Mouse (Mus musculus) intestine, embryonic 14.5 days (tissue): Measurements from ENCODE around the gene Pgs1. TPM values are rescaled to one million over a fixed set of nuclear protein-coding genes. Genes with fewer than 3 reads are reported as not detected.

Experiments used
- ATAC-seq: fragments of 200-750 bp; cut with Nextera tagmentation; replicated peaks from 2 replicates; pipeline ENCODE4 v1.8.0; 2017; ENCODE audit warnings: low read depth, moderate number of reproducible peaks, moderate TSS enrichment, moderate library complexity; ENCODE audit not compliant: low FRiP score, low TSS enrichment
- DNase-seq: peaks from one replicate; pipeline ENCODE4 v3.0.0-alpha.2; 2018; ENCODE audit warnings: low spot score
- H3K27ac ChIP-seq: fragments of 300-500 bp; sonication (generic); 2 replicates; pipeline ENCODE4 v1.5.1; 2014; ENCODE audit warnings: low read depth, mild to moderate bottlenecking, control low read depth
- H3K27me3 ChIP-seq: fragments of 300-500 bp; sonication (generic); replicated peaks from 2 replicates; pipeline ENCODE4 v1.6.1; 2014; ENCODE audit warnings: low read length, control low read depth; ENCODE audit not compliant: control insufficient read depth, insufficient read depth
- H3K36me3 ChIP-seq: fragments of 300-500 bp; sonication (generic); 2 replicates; pipeline ENCODE4 v1.6.1; 2014; ENCODE audit warnings: low read length, control low read depth; ENCODE audit not compliant: control insufficient read depth, insufficient read depth
- H3K4me1 ChIP-seq: fragments of 300-500 bp; sonication (generic); replicated peaks from 2 replicates; pipeline ENCODE4 v1.6.1; 2014; ENCODE audit warnings: low read length, control low read depth, mixed read lengths; ENCODE audit not compliant: control insufficient read depth, insufficient read depth
- H3K4me2 ChIP-seq: fragments of 300-500 bp; sonication (generic); 2 replicates; pipeline ENCODE4 v1.6.1; 2014; ENCODE audit warnings: low read length
- H3K4me3 ChIP-seq: fragments of 300-500 bp; sonication (generic); 2 replicates; pipeline ENCODE4 v1.5.1; 2014; ENCODE audit warnings: low read depth, low read length, control low read depth, mixed read lengths
- H3K9ac ChIP-seq: fragments of 300-500 bp; sonication (generic); 2 replicates; pipeline ENCODE4 v1.6.1; 2014; ENCODE audit warnings: mild to moderate bottlenecking, low read length
- H3K9me3 ChIP-seq: fragments of 300-500 bp; sonication (generic); 2 replicates; pipeline ENCODE4 v1.6.1; 2016; ENCODE audit warnings: low read length, control low read depth; ENCODE audit not compliant: control insufficient read depth
- WGBS: fragments of 180-500 bp; shearing (Covaris S2); extraction: QIAGEN DNeasy Blood & Tissue Kit; methylation state at CpG from one replicate; pipeline ENCODE4 v1.1.7; 2014; 5-methylcytosine and 5-hydroxymethylcytosine counted together
- polyA plus RNA-seq: library from polyadenylated mRNA; unstranded; fragments of >200 nt; fragmentation: Nextera tagmentation; extraction: Ambion mirVana; gene quantifications from 2 replicates; pipeline ENCODE4 v1.2.1, GENCODE M21; 2014

The Pgs1 gene
- polyA plus RNA-seq, 1 experiment from 2014 or later = 31.6 TPM

DNA sequence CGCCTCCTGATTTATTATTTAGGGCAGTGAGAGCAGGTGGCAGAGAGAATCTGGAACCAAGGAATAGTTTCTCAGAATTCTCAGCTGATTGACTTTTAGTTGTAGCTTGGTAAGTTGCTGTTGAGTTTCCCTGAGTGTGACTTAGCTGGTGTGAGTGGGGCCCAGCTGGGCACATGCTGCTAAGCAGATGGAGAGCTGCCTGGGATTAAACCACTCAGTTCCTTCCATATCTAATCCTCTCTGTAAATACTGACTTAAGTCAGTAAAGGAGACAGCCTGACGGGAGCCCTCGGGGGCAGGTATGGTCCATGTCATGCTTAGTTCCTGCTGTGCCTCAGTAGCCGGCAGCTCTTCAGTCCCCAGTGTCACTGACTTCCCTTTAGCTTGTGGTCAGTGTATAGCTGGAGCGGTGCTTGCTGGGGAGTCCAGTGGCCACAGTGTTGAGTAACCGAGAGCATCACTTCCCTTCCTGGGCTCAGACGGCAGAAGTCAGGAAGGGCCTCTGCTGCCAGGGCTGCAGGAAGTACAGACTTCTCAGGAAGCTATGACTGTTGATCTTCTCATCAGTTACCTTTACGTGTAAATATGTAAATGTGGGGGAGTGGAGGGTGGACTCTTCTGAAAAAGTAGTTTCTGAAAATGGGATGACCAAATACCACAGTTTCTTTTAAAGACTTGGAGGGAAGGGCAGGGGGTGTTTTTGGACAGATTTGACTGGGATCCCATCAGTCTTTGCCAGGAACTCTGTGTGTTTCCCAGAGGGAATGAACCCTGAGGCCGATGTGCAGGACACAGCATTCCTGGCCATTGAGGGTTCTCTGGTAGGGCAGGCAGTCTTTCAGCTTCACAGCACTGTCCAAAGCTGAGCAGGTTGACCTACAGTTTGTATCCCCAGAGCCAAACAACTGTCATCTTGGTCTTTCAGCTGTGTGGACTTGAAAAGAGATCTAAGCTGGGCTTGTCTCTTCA, 5.7 kb downstream of the Pgs1 start:
- H3K27ac ChIP-seq = no peak overlapping the region

DNA sequence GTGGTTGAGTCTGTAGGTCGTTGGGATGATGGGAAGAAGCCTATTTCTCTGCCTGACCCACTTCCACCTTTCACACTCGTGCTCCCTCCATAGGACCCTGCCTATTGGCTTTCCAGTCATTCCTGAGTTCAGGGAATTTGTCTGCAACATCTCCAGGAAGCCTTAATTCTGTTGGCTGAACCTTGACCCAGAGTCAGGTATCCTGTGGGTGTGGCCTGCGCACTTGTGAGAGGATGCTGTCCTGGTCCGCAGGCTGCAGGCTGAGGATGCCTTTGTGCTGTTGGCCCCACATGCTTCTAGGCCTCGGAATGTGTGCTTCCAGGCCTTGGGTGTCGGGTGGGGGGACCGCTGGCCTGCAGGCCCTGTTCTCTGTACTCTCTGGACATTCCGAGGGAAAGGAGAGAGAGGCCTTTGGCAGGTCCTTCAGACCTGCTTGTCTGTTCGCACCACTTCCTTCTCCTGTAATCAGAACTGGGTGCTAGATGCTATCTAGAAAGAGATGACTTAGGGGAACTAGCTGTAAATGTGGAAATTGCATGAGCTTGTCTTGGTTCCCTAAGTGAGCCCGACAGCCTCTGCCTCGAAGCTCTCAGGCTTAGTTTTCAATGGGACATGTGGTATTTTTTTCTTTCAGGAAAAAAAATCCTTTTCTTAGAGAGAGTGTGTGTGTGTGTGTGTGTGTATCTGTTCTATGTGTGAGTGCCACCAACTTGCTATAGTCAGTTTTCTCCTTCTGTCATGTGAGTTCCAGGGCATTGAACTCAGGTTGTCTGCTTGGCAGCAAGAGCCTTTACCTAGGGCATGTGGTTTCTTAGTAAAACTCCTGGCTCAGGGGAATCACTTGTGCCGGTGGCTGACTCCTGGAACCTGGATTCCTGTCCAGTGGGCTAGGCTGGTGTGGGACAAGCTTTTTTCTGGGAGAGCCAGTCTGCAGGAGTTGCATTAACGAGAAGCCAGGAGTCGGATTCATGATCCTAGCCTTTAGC, 7.4 kb downstream of the Pgs1 start:
- H3K4me2 ChIP-seq = 0 out of 2 replicates have a peak overlapping the region, but pooled peaks have one; percentile 4
- no peak overlapping the region for H3K4me3 ChIP-seq
- H3K9ac ChIP-seq = no peak overlapping the region

More for the DNA sequence above, 5.7 kb downstream of the Pgs1 start:
- H3K9me3 ChIP-seq = no peaks in the 10 kb centered on the region
- H3K4me1 ChIP-seq = peaks cover 47% of the 10 kb centered on the region
- DNase-seq (no peak), ATAC-seq (no peak)
- H3K9ac ChIP-seq = no peak overlapping the region
- H3K4me2 ChIP-seq = no peak overlapping the region
- H3K4me3 ChIP-seq = no peak overlapping the region
- H3K36me3 ChIP-seq = no peaks in the 10 kb centered on the region
- no peaks in the 10 kb centered on the region for H3K27me3 ChIP-seq
- WGBS = 57% methylated on average over 9 of the region's 9 CpGs

DNA sequence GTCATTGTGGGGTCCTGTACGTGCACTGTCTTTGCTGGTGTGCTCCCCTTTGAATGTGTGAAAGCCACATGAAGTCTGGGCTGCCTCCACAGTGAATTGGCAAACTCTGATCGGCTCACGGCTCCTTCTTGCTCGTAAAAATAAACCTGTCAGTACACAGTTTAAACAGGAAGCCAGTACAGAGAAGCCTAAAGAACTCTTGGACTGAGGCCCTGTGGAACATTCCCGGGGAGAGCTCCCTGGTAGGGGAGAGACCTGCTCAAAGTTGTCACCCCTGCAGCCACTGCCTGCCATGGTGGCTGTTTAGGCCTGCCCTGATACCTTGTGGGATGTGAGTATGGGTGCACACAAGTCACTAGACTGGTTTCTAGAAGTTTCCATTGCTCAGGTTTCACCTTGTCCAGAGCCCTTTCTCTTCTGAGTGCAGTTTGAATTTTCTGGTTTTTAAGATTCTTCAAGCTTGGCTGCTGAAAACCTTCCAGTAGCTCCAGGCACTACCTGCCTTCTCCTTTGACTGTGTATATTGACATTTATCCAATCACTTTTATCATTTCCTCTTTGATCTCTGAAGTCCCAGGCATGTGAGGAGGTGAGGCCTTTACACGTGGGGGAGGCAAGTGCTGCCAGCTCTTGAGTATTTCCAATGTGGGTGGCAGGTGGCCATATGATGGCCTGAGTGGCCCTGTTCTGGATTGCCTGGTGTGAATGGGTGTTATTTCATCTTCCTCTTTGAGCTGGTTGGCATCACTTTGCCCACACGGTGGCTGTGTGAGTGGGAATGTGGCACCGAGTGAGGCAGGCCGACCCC, 8.4 kb downstream of the Pgs1 start:
- no peak for DNase-seq
- peak; percentile 21; the same call in 1 of the 2 replicates for ATAC-seq

More for the DNA sequence above, 7.4 kb downstream of the Pgs1 start:
- H3K27me3 ChIP-seq = no peaks in the 10 kb centered on the region
- WGBS = 66% methylated on average over 14 of the region's 14 CpGs
- H3K27ac ChIP-seq = peak overlapping the region; percentile 69
- H3K4me1 ChIP-seq = peaks cover 37% of the 10 kb centered on the region
- no peak for ATAC-seq
- no peaks in the 10 kb centered on the region for H3K9me3 ChIP-seq
- DNase-seq = no peak
- H3K36me3 ChIP-seq = peaks cover 4% of the 10 kb centered on the region; the same call in 1 of the 2 replicates

DNA sequence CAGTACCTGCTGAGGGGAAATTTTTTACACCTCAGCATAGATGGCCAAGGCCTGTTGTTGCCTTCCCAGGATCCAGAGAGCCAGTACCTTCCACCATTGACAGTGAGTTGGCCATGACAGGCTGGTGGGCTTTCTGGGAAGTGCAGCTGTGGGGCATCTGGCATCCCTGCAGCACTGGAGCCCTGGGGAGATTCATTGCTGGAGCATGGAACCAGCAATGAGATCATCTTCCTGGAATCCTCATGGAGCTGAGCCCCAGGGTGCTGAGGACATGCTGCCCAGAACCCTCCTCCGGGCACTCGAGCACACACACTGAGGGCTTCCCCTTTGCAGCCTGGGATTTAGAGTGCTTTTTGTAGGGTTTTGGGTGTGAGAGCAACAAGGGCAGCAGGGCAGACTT, 9.2 kb downstream of the Pgs1 start:
- no peak overlapping the region for H3K4me2 ChIP-seq
- H3K27me3 ChIP-seq = no peaks in the 10 kb centered on the region
- H3K27ac ChIP-seq = no peak overlapping the region
- H3K9ac ChIP-seq = no peak overlapping the region
- 63% methylated on average over 2 of the region's 2 CpGs for WGBS
- no peaks in the 10 kb centered on the region for H3K9me3 ChIP-seq
- H3K4me1 ChIP-seq = peaks cover 37% of the 10 kb centered on the region
- no peak for ATAC-seq
- no peak overlapping the region for H3K4me3 ChIP-seq
- H3K36me3 ChIP-seq = peaks cover 11% of the 10 kb centered on the region
- no peak for DNase-seq

More for the DNA sequence above, 8.4 kb downstream of the Pgs1 start:
- H3K27ac ChIP-seq = peak overlapping the region; percentile 69
- H3K9ac ChIP-seq = no peak overlapping the region
- H3K4me1 ChIP-seq = peaks cover 37% of the 10 kb centered on the region
- no peaks in the 10 kb centered on the region for H3K27me3 ChIP-seq
- 36% methylated on average over 9 of the region's 9 CpGs for WGBS
- H3K4me3 ChIP-seq = no peak overlapping the region
- H3K4me2 ChIP-seq = 0 out of 2 replicates have a peak overlapping the region, but pooled peaks have one; percentile 4
- H3K9me3 ChIP-seq = no peaks in the 10 kb centered on the region
- peaks cover 4% of the 10 kb centered on the region; the same call in 1 of the 2 replicates for H3K36me3 ChIP-seq

DNA sequence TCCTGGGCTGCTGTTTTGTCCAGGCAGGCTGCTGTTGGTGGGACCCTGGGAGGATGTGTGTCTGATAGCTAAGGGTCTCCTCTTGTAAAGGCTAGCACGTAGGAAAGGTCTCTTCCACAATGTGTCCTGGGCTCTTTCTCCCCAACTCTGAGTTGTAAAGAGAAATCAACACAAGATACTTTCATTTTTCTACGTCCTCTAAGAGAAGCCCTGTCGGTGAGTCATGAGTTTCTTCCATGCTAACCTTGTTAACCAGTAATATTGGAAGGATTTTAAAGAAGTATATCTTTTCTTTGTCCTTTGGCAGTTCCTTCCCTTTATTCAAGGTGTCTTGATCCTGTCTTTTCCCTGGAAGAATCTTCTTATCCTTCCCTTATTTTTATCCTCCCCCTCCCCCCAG, 9.6 kb downstream of the Pgs1 start:
- no peak for DNase-seq
- no peak for ATAC-seq
- Histone ChIP-seq H3K27me3 (no peaks in the 10 kb centered on the region), H3K9ac (no peak overlapping the region), H3K36me3 (peaks cover 15% of the 10 kb centered on the region), H3K4me3 (no peak overlapping the region), H3K27ac (no peak overlapping the region), H3K4me2 (no peak overlapping the region), H3K9me3 (no peaks in the 10 kb centered on the region), H3K4me1 (peaks cover 37% of the 10 kb centered on the region)
- WGBS = 69% methylated on average over 3 of the region's 3 CpGs

DNA sequence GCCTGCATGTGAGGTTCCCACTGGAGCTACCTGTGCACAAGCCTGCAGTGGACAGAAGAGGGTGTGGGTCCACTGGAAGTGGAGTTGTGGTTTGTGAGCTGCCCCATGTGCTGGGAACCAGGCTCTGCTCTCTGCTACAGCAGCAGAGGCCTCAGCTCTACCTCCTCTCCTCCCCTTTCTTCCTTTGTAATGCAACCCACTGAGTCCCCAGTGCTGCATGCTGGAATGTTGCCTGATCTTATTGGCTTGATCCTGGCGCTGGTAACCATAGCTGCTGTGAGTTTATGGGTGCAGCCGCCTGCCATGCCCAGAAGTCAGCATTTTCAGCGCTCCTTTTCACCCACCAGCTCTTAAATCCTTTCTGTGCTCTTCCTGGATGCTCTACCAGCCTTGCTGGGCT, 10.0 kb downstream of the Pgs1 start:
- Histone ChIP-seq H3K36me3 (peaks cover 19% of the 10 kb centered on the region), H3K27ac (no peak overlapping the region), H3K27me3 (no peaks in the 10 kb centered on the region), H3K9me3 (no peaks in the 10 kb centered on the region), H3K9ac (no peak overlapping the region), H3K4me2 (no peak overlapping the region), H3K4me1 (peaks cover 37% of the 10 kb centered on the region), H3K4me3 (no peak overlapping the region)
- ATAC-seq = no peak
- no peak for DNase-seq
- WGBS = 39% methylated on average over 3 of the region's 3 CpGs

DNA sequence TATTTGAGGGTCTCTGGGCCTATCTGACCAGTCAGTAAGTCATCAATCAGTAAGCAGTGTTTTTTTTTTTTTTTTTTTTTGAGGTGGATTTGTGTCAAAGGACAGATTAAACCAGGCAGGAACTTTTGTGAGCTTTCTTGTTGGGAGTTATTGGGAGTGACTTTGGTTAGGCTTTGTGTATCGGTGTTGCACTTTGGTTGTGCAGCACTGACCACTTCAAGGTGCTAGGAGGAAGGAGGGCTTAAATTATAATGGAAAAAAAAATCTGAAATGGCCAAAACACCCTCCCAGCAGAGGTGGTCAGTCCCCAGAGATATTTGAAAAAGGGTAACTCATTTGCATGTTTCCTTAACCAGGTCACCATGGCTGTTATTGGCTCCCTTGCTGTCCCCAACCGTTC, 11.0 kb downstream of the Pgs1 start:
- H3K4me1 ChIP-seq = peaks cover 33% of the 10 kb centered on the region

DNA sequence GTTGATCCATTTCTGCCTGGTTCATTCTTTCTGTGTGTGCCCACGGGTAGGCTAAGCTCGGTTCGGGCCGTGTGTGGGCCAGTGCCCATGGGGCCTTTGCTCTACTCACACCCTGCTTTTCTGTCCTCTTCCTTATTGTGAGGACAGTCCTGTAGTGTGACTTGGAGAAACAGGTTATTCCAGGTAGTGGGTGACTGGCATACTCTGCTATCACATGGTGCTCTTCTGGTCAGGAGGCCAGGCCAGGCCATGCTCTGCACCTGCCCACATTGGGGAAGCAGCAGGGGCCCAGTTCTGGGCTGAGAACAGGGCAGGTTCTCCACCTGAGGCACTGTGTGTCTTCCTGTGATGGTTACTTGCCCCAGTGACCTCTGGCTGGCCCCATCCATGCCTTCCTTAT, 12.3 kb downstream of the Pgs1 start:
- DNase-seq = no peak
- H3K9ac ChIP-seq = no peak overlapping the region
- peaks cover 26% of the 10 kb centered on the region for H3K4me1 ChIP-seq
- no peak overlapping the region for H3K27ac ChIP-seq
- H3K36me3 ChIP-seq = peaks cover 39% of the 10 kb centered on the region
- ATAC-seq = no peak
- H3K9me3 ChIP-seq = no peaks in the 10 kb centered on the region
- no peak overlapping the region for H3K4me2 ChIP-seq
- H3K27me3 ChIP-seq = no peaks in the 10 kb centered on the region
- H3K4me3 ChIP-seq = no peak overlapping the region
- WGBS = 93% methylated on average over 4 of the region's 4 CpGs

More for the DNA sequence above, 11.0 kb downstream of the Pgs1 start:
- Histone ChIP-seq H3K9me3 (no peaks in the 10 kb centered on the region), H3K36me3 (peaks cover 29% of the 10 kb centered on the region), H3K27ac (no peak overlapping the region), H3K9ac (no peak overlapping the region), H3K4me3 (no peak overlapping the region), H3K4me2 (no peak overlapping the region), H3K27me3 (no peaks in the 10 kb centered on the region)
- DNase-seq (no peak), ATAC-seq (no peak)
- WGBS = 93% methylated on average over 2 of the region's 2 CpGs
